Mouse (Mus musculus) heart, embryonic 12.5 days (tissue): ENCODE data around the gene Mtrex. TPM values are rescaled to one million over a fixed set of nuclear protein-coding genes. Genes with fewer than 3 reads are reported as not detected.
A peak's percentile ranks its signal among the peaks of the same experiment; 100 is the strongest.

Experiments used
- ATAC-seq: fragments of 200-750 bp; cut with Nextera tagmentation; 2 replicates; pipeline ENCODE4 v1.8.0; 2017; ENCODE audit warnings: moderate TSS enrichment, moderate library complexity; ENCODE audit not compliant: insufficient number of reproducible peaks, low FRiP score
- H3K27ac ChIP-seq: fragments of 300-500 bp; sonication (generic); 2 replicates; pipeline ENCODE4 v1.5.1; 2016; ENCODE audit warnings: mild to moderate bottlenecking, moderate library complexity; ENCODE audit not compliant: poor library complexity, severe bottlenecking
- H3K27me3 ChIP-seq: fragments of 300-500 bp; sonication (generic); replicated peaks from 2 replicates; pipeline ENCODE4 v1.6.1; 2016; ENCODE audit warnings: mild to moderate bottlenecking, moderate library complexity
- H3K36me3 ChIP-seq: fragments of 300-500 bp; sonication (generic); 2 replicates; pipeline ENCODE4 v1.6.1; 2016; ENCODE audit warnings: mild to moderate bottlenecking, moderate library complexity
- H3K4me1 ChIP-seq: fragments of 300-500 bp; sonication (generic); replicated peaks from 2 replicates; pipeline ENCODE4 v1.6.1; 2016; ENCODE audit warnings: mild to moderate bottlenecking
- H3K4me2 ChIP-seq: fragments of 300-500 bp; sonication (generic); 2 replicates; pipeline ENCODE4 v1.6.1; 2016; ENCODE audit warnings: mild to moderate bottlenecking, moderate library complexity
- H3K4me3 ChIP-seq: fragments of 300-500 bp; sonication (generic); 2 replicates; pipeline ENCODE4 v1.5.1; 2016; ENCODE audit warnings: mild to moderate bottlenecking
- H3K9ac ChIP-seq: fragments of 300-500 bp; sonication (generic); 2 replicates; pipeline ENCODE4 v1.6.1; 2016; ENCODE audit warnings: mild to moderate bottlenecking, moderate library complexity
- H3K9me3 ChIP-seq: fragments of 300-500 bp; sonication (generic); replicated peaks from 2 replicates; pipeline ENCODE4 v1.6.1; 2016; ENCODE audit warnings: mild to moderate bottlenecking, moderate library complexity
- WGBS: fragments of 180-500 bp; shearing (Covaris S2); methylation state at CpG from one replicate; pipeline ENCODE4 v1.1.7; 2016; 5-methylcytosine and 5-hydroxymethylcytosine counted together
- polyA plus RNA-seq: library from polyadenylated mRNA; unstranded; fragments of >200 nt; fragmentation: Nextera tagmentation; extraction: Ambion mirVana; gene quantifications from 2 replicates; pipeline ENCODE4 v1.2.1, GENCODE M21; 2016

Gene Mtrex
- polyA plus RNA-seq, 1 experiment from 2014 or later: 60.6 TPM

DNA sequence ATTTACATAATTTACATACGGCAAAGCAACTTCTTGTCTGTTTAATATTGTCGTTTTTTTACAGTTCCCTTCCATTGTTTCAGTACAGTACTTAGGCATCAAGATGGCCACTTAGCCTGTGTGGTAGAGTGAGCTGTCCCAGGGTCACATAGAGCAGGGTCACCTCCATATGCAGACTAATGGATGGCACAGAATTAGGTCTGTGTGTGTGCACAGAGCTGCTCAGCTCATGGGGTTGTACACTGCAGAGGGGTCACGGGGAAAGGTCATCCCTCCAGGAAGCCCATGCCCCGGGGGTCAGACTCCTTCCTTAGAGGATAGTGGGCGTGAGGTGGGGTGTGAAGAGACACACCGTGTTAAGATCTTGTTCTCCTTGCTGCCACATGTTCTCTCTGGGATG, 101.7 kb downstream of the Mtrex start:
- peaks cover 15% of the 10 kb centered on the region; the same call in 1 of the 2 replicates for H3K4me1 ChIP-seq
- peaks cover 5% of the 10 kb centered on the region; the same call in 1 of the 2 replicates for H3K36me3 ChIP-seq
- no peak overlapping the region for H3K4me3 ChIP-seq
- H3K4me2 ChIP-seq: no peak overlapping the region
- H3K9ac ChIP-seq: no peak overlapping the region
- no peaks in the 10 kb centered on the region for H3K27me3 ChIP-seq
- no peaks in the 10 kb centered on the region for H3K9me3 ChIP-seq
- no peak overlapping the region for H3K27ac ChIP-seq
- WGBS: 76% methylated on average over 6 of the region's 6 CpGs
- ATAC-seq: no peak

DNA sequence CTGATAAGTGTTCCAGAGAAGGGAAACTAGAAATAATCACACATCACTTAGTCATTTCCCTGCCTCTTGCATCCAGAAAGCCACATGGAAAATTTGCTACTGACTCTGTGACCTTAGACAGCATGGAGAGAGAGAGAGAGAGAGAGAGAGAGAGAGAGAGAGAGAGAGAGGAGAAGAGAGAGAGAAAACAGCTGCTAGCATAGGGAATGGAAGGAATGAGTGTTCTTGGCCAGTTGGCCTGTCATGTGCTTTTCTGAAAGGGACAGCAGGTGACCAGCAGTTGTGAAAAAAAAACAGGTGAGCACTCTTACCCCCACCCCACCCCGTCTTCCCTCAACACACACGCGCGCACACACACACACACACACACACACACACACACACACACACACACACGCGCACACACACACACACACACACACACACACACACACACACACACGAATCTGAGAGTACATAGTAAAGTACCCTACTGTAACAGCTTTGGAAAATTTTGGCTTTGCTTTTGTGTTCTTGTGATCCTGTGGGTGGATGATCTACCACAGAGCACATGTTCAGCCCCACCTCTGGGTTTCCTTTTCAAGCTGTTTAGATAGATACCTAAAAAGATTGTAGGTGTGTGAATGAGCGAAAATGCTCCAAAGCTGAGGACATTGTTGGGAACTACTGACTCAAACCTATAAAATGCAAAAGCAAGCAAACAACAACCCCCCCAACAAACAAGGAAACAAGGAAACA, 103.1 kb downstream of the Mtrex start:
- ATAC-seq: no peak
- Histone ChIP-seq H3K27me3 (no peaks in the 10 kb centered on the region), H3K4me3 (no peak overlapping the region), H3K36me3 (peaks cover 5% of the 10 kb centered on the region; the same call in 1 of the 2 replicates), H3K9me3 (no peaks in the 10 kb centered on the region), H3K4me2 (no peak overlapping the region), H3K27ac (0 out of 2 replicates have a peak overlapping the region, but pooled peaks have one; percentile 25), H3K4me1 (peaks cover 16% of the 10 kb centered on the region), H3K9ac (no peak overlapping the region)
- WGBS: 95% methylated on average over 6 of the region's 8 CpGs

DNA sequence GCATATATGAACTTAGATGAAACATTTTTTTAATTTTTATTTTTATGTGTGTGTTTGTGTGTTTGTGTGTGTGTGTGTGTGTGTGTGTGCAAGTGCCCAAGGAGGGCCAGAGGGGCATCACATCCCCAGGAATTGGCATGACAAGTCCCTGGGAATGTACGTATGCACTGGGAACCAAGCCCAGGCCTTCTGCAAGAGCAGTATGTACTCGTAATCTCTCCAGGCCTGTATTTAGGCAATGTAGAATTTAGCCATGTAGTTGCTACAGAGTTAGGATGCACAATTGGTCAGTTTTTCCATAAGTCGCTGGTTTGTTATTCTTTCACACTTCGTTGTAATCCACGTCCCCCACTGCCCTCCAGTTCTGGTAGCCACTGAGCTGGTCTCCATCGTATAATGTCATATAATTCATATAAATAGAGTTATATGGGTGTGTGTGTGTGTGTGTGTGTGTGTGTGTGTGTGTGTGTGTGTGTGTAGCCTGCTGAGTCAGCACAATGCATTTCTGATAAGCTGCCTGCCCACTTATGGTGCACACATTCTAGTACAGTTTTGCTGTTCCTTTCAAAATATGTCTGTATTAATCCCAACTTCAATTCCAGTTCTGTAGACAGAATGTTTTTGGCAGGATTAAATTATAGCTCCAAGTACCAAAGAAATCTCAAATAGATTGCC, 103.8 kb downstream of the Mtrex start:
- peaks cover 5% of the 10 kb centered on the region; the same call in 1 of the 2 replicates for H3K36me3 ChIP-seq
- no peak overlapping the region for H3K9ac ChIP-seq
- H3K4me2 ChIP-seq: no peak overlapping the region
- 72% methylated on average over 6 of the region's 6 CpGs for WGBS
- no peaks in the 10 kb centered on the region for H3K27me3 ChIP-seq
- peaks cover 19% of the 10 kb centered on the region for H3K4me1 ChIP-seq
- no peak for ATAC-seq
- no peak overlapping the region for H3K4me3 ChIP-seq
- H3K27ac ChIP-seq: 0 out of 2 replicates have a peak overlapping the region, but pooled peaks have one; percentile 25
- no peaks in the 10 kb centered on the region for H3K9me3 ChIP-seq

DNA sequence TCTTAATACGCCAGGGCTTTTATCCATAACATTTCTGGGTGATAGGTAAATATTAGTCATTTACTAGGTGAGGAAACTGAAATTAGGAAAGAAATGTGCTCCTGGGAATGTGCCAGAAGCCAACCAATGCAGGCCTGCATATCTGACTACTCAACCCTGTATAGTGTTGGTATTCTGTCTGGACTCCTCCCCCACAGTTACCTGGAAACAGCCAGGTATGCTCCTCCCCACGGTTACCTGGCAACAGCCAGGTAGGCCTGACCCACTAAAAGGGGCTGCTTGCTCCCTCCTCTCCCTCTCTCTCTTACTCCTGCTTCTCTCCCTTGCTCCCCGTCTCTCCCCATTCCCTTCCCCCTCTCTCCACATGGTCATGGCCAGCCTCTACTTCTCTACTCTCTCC, 104.8 kb downstream of the Mtrex start:
- H3K27ac ChIP-seq: no peak overlapping the region
- no peaks in the 10 kb centered on the region for H3K9me3 ChIP-seq
- ATAC-seq: no peak
- H3K36me3 ChIP-seq: peaks cover 5% of the 10 kb centered on the region; the same call in 1 of the 2 replicates
- H3K4me1 ChIP-seq: peaks cover 19% of the 10 kb centered on the region
- H3K4me2 ChIP-seq: no peak overlapping the region
- no peak overlapping the region for H3K9ac ChIP-seq
- H3K27me3 ChIP-seq: no peaks in the 10 kb centered on the region
- WGBS: 72% methylated on average over 3 of the region's 3 CpGs
- H3K4me3 ChIP-seq: no peak overlapping the region

DNA sequence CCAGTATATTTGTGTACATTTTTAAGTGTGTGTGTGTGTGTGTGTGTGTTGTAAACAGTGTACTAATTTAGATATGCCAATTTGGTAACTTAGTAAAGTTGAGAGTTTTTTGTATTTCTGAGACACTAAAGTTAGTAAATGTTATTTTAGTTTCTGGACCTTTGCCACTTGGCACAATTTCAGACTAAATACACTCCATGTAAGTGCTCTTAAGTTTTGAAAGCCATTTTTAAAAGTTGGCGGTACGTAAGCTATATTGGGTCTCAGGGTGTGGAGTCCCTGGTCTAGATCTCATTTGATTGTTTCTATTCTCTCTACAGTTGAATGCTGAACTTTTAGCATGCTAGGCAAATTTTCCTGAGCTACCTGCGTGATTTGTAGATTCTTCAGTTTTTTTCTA, 109.1 kb downstream of the Mtrex start:
- 66% methylated on average over 3 of the region's 3 CpGs for WGBS
- H3K4me1 ChIP-seq: peaks cover 15% of the 10 kb centered on the region
- H3K4me2 ChIP-seq: no peak overlapping the region
- no peak for ATAC-seq
- no peak overlapping the region for H3K27ac ChIP-seq
- H3K9me3 ChIP-seq: no peaks in the 10 kb centered on the region
- no peak overlapping the region for H3K4me3 ChIP-seq
- no peaks in the 10 kb centered on the region for H3K27me3 ChIP-seq
- H3K36me3 ChIP-seq: no peaks in the 10 kb centered on the region
- H3K9ac ChIP-seq: no peak overlapping the region

Other genes with a start within 250 kb of the Mtrex start
- 46.9 and 49.0 TPM in 2 replicates for gene Plpp1, start 126.6 kb downstream of the Mtrex start, polyA plus RNA-seq
- gene Dhx29, start 56 bp upstream of the Mtrex start, polyA plus RNA-seq: 18.0 and 19.7 TPM in 2 replicates
- gene Ccno, start 60.4 kb upstream of the Mtrex start, polyA plus RNA-seq: 0.14 TPM in 1 of 2 replicates, not detected in the other
- gene Mcidas, start 66.4 kb upstream of the Mtrex start, polyA plus RNA-seq: not detected in 2 replicates
- gene Cdc20b, start 107.7 kb upstream of the Mtrex start, polyA plus RNA-seq: not detected in 2 replicates
- 142 and 148 TPM in 2 replicates for gene Gpx8, start 119.0 kb upstream of the Mtrex start, polyA plus RNA-seq
- gene Gzma, start 173.6 kb upstream of the Mtrex start, polyA plus RNA-seq: not detected in 2 replicates